Mouse (Mus musculus) midbrain, embryonic 10.5 days (tissue): ENCODE measurements at regions not wholly inside any gene's neighbourhood (a gene's known extent, or its start where the extent isn't known, plus 50 kb on each side); places are given as distances from the start of the nearest gene placed in this dataset.
"Not testable (repeated sequence)": the region's sequence is repeated elsewhere in the genome, so short reads cannot be mapped to it uniquely, and the experiment has no call there.

Experiments
- DNase-seq: peaks from one replicate; pipeline ENCODE4 v3.0.0-alpha.2; 2017; ENCODE audit warnings: low spot score
- H3K27ac ChIP-seq: fragments of 300-500 bp; sonication (generic); replicated peaks from 2 replicates; pipeline ENCODE4 v1.5.1; 2016; ENCODE audit warnings: mild to moderate bottlenecking
- H3K27me3 ChIP-seq: fragments of 300-500 bp; sonication (generic); 2 replicates; pipeline ENCODE4 v1.6.1; 2016; ENCODE audit warnings: low read depth, mild to moderate bottlenecking; ENCODE audit not compliant: poor library complexity, severe bottlenecking
- H3K36me3 ChIP-seq: fragments of 300-500 bp; sonication (generic); 2 replicates; pipeline ENCODE4 v1.6.1; 2016; ENCODE audit warnings: mild to moderate bottlenecking, moderate library complexity
- H3K4me1 ChIP-seq: fragments of 300-500 bp; sonication (generic); 2 replicates; pipeline ENCODE4 v1.6.1; 2016
- H3K4me3 ChIP-seq: fragments of 300-500 bp; sonication (generic); 2 replicates; pipeline ENCODE4 v1.5.1; 2016; ENCODE audit warnings: mild to moderate bottlenecking, moderate library complexity
- H3K9me3 ChIP-seq: fragments of 300-500 bp; sonication (generic); replicated peaks from 2 replicates; pipeline ENCODE4 v1.6.1; 2016; ENCODE audit warnings: mild to moderate bottlenecking
- WGBS: fragments of 180-500 bp; shearing (Covaris S2); methylation state at CpG from one replicate; pipeline ENCODE4 v1.1.7; 2016; 5-methylcytosine and 5-hydroxymethylcytosine counted together

- Histone ChIP-seq H3K27ac (no peak overlapping the region), H3K4me3 (no peak overlapping the region), H3K36me3 (no peaks in the 10 kb centered on the region), H3K4me1 (no peaks in the 10 kb centered on the region), H3K27me3 (no peaks in the 10 kb centered on the region), H3K9me3 (no peaks in the 10 kb centered on the region)
- no peak for DNase-seq
- 86% methylated on average over 3 of the region's 3 CpGs for WGBS
These were observed 59.1 kb downstream of the Klf6 start for GRCm38 (mm10) chr13:5920422-5920821.

- H3K9me3 ChIP-seq: no peaks in the 10 kb centered on the region
- no peak for DNase-seq
- no peak overlapping the region for H3K27ac ChIP-seq
- no peaks in the 10 kb centered on the region for H3K27me3 ChIP-seq
- no peaks in the 10 kb centered on the region for H3K36me3 ChIP-seq
- WGBS: 94% methylated on average over 2 of the region's 2 CpGs
- no peak overlapping the region for H3K4me3 ChIP-seq
- H3K4me1 ChIP-seq: no peaks in the 10 kb centered on the region
These were observed 70.2 kb downstream of the Klf6 start for GRCm38 (mm10) chr13:5931433-5931832.

GRCm38 (mm10) chr13:5937436-5937835 lies 76.2 kb downstream of the Klf6 start:
- no peak overlapping the region for H3K27ac ChIP-seq
- no peak for DNase-seq
- WGBS: 91% methylated on average over 2 of the region's 2 CpGs
- no peaks in the 10 kb centered on the region for H3K4me1 ChIP-seq
- no peaks in the 10 kb centered on the region for H3K27me3 ChIP-seq
- no peaks in the 10 kb centered on the region for H3K36me3 ChIP-seq
- H3K9me3 ChIP-seq: no peaks in the 10 kb centered on the region
- no peak overlapping the region for H3K4me3 ChIP-seq

GRCm38 (mm10) chr13:5937970-5938369 lies 76.7 kb downstream of the Klf6 start:
- no peak for DNase-seq
- 94% methylated on average over 4 of the region's 4 CpGs for WGBS
- Histone ChIP-seq H3K4me3 (no peak overlapping the region), H3K36me3 (no peaks in the 10 kb centered on the region), H3K9me3 (no peaks in the 10 kb centered on the region), H3K4me1 (no peaks in the 10 kb centered on the region), H3K27me3 (no peaks in the 10 kb centered on the region), H3K27ac (no peak overlapping the region)

- no peak overlapping the region for H3K27ac ChIP-seq
- H3K4me1 ChIP-seq: no peaks in the 10 kb centered on the region
- no peaks in the 10 kb centered on the region for H3K9me3 ChIP-seq
- no peaks in the 10 kb centered on the region for H3K27me3 ChIP-seq
- no peaks in the 10 kb centered on the region for H3K36me3 ChIP-seq
- H3K4me3 ChIP-seq: no peak overlapping the region
- 90% methylated on average over 3 of the region's 3 CpGs for WGBS
- no peak for DNase-seq
These were observed 78.1 kb downstream of the Klf6 start for GRCm38 (mm10) chr13:5939368-5939767.

- no peaks in the 10 kb centered on the region for H3K4me1 ChIP-seq
- no peaks in the 10 kb centered on the region for H3K36me3 ChIP-seq
- H3K27ac ChIP-seq: no peak overlapping the region
- H3K27me3 ChIP-seq: no peaks in the 10 kb centered on the region
- DNase-seq: no peak
- H3K4me3 ChIP-seq: no peak overlapping the region
- no peaks in the 10 kb centered on the region for H3K9me3 ChIP-seq
- WGBS: 87% methylated on average over 2 of the region's 2 CpGs
These were observed 91.6 kb downstream of the Klf6 start for GRCm38 (mm10) chr13:5952863-5953262.

- H3K4me3 ChIP-seq, DNase-seq, H3K9me3 ChIP-seq, H3K27ac ChIP-seq, H3K4me1 ChIP-seq, H3K36me3 ChIP-seq, H3K27me3 ChIP-seq: not testable (repeated sequence)
These were observed 93.8 kb downstream of the Klf6 start for GRCm38 (mm10) chr13:5955121-5955520.

- no peaks in the 10 kb centered on the region for H3K36me3 ChIP-seq
- no peaks in the 10 kb centered on the region for H3K9me3 ChIP-seq
- DNase-seq: no peak
- no peaks in the 10 kb centered on the region for H3K27me3 ChIP-seq
- no peaks in the 10 kb centered on the region for H3K4me1 ChIP-seq
- WGBS: 59% methylated on average over 1 of the region's 1 CpGs
- H3K27ac ChIP-seq: no peak overlapping the region
- no peak overlapping the region for H3K4me3 ChIP-seq
These were observed 94.9 kb downstream of the Klf6 start for GRCm38 (mm10) chr13:5956145-5956544.

- Histone ChIP-seq H3K4me1 (no peaks in the 10 kb centered on the region), H3K27me3 (no peaks in the 10 kb centered on the region), H3K27ac (no peak overlapping the region), H3K9me3 (no peaks in the 10 kb centered on the region), H3K36me3 (no peaks in the 10 kb centered on the region), H3K4me3 (no peak overlapping the region)
- 96% methylated on average over 1 of the region's 1 CpGs for WGBS
- DNase-seq: no peak
These were observed 101.7 kb downstream of the Klf6 start for GRCm38 (mm10) chr13:5962947-5963346.

- H3K9me3 ChIP-seq: no peaks in the 10 kb centered on the region
- H3K27me3 ChIP-seq: no peaks in the 10 kb centered on the region
- H3K4me1 ChIP-seq: no peaks in the 10 kb centered on the region
- H3K4me3 ChIP-seq: no peak overlapping the region
- WGBS: 95% methylated on average over 1 of the region's 1 CpGs
- no peaks in the 10 kb centered on the region for H3K36me3 ChIP-seq
- DNase-seq: no peak
- H3K27ac ChIP-seq: no peak overlapping the region
These were observed 103.3 kb downstream of the Klf6 start for GRCm38 (mm10) chr13:5964626-5965025.

GRCm38 (mm10) chr13:5978615-5979014 lies 117.3 kb downstream of the Klf6 start:
- H3K9me3 ChIP-seq: no peaks in the 10 kb centered on the region
- no peaks in the 10 kb centered on the region for H3K4me1 ChIP-seq
- no peak overlapping the region for H3K4me3 ChIP-seq
- WGBS: 88% methylated on average over 1 of the region's 1 CpGs
- H3K27me3 ChIP-seq: no peaks in the 10 kb centered on the region
- H3K27ac ChIP-seq: no peak overlapping the region
- no peak for DNase-seq
- no peaks in the 10 kb centered on the region for H3K36me3 ChIP-seq

GRCm38 (mm10) chr13:5987491-5987890 lies 126.2 kb downstream of the Klf6 start:
- no peak overlapping the region for H3K4me3 ChIP-seq
- WGBS: 97% methylated on average over 2 of the region's 2 CpGs
- no peak overlapping the region for H3K27ac ChIP-seq
- H3K4me1 ChIP-seq: no peaks in the 10 kb centered on the region
- H3K9me3 ChIP-seq: no peaks in the 10 kb centered on the region
- no peaks in the 10 kb centered on the region for H3K36me3 ChIP-seq
- H3K27me3 ChIP-seq: no peaks in the 10 kb centered on the region
- DNase-seq: no peak

- WGBS: 90% methylated on average over 7 of the region's 7 CpGs
- DNase-seq: no peak
- no peaks in the 10 kb centered on the region for H3K4me1 ChIP-seq
- no peak overlapping the region for H3K27ac ChIP-seq
- no peak overlapping the region for H3K4me3 ChIP-seq
- no peaks in the 10 kb centered on the region for H3K9me3 ChIP-seq
- H3K36me3 ChIP-seq: no peaks in the 10 kb centered on the region
- no peaks in the 10 kb centered on the region for H3K27me3 ChIP-seq
These were observed 127.1 kb downstream of the Klf6 start for GRCm38 (mm10) chr13:5988407-5988806.

GRCm38 (mm10) chr13:6000559-6001217 lies 139.4 kb downstream of the Klf6 start:
- DNase-seq: no peak
- no peaks in the 10 kb centered on the region for H3K9me3 ChIP-seq
- 88% methylated on average over 8 of the region's 8 CpGs for WGBS
- no peaks in the 10 kb centered on the region for H3K4me1 ChIP-seq
- H3K4me3 ChIP-seq: no peak overlapping the region
- no peaks in the 10 kb centered on the region for H3K27me3 ChIP-seq
- no peaks in the 10 kb centered on the region for H3K36me3 ChIP-seq
- no peak overlapping the region for H3K27ac ChIP-seq
